Mouse (Mus musculus) right cerebral cortex, postnatal 10 days (tissue): Measurements from ENCODE around the gene Myo10.

Source experiments
- DNase-seq, 2 experiments: peaks; one replicate each; pipeline ENCODE4 v3.0.0; 2021; ENCODE audit warnings: low spot score in 2 of 2

Gene Myo10

DNA sequence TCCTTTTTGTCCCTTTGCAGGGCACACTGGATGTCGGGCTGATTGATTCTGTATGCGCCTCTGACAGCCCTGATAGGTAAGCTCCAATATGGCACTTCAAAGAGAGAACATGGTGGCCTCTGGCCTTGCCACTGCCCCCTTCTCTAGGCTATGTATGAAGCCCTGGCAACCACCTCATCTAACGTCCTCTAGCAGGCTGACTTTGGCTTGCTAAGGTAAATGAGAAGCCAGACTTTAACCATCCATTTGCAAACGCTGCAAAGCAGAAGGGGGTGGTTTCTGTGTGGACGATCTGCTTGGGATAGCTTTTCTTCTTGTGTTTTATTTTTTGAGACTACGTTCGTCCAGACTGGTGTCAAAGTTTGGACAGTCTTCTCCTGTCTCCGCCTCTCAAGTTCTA is 174.9 kb downstream of the Myo10 start:
- no peak for DNase-seq

DNA sequence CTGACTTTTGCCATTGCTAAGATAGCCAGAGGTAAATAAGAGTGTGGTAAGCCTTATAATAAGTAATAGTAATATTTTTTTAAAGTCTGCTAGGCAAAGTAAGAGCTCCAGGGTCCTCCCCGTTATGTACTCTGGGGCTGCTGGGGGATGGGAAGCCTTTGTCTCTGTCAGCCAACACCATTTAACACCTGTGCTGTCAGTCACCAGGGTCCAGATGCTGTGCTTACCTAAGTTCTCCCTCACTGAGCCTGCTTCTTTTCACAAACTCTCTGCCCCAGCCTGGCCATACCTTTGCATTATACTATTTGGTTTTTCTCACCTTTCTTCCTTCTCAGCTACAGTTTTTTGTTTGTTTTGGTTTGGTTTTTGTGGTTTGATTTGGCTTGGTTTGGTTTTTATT is 175.6 kb downstream of the Myo10 start:
- no peak for DNase-seq

DNA sequence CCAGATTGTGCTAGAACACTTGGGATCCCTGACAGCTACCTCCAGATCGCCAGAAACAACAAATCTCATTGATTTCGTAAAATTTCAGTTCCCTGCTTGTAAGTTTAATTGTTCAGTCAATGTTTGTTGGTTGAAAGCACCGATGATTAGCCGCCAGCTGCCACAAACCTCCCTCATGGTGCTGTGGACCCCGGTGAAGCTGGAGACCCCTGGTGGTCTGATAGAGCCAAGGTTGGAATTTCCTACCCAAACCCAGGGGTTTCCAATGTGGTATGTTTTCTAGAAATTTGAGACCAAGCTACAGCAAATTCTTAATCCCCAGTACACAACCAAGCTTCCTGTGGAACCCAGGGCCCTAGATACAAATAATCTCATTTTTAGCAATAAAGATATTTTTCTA is 179.4 kb downstream of the Myo10 start:
- no peak for DNase-seq

- peak; percentile 57 to 61 for DNase-seq
Measured at GRCm38 (mm10) chr15:25802194-25802593, 179.9 kb downstream of the Myo10 start.

DNA sequence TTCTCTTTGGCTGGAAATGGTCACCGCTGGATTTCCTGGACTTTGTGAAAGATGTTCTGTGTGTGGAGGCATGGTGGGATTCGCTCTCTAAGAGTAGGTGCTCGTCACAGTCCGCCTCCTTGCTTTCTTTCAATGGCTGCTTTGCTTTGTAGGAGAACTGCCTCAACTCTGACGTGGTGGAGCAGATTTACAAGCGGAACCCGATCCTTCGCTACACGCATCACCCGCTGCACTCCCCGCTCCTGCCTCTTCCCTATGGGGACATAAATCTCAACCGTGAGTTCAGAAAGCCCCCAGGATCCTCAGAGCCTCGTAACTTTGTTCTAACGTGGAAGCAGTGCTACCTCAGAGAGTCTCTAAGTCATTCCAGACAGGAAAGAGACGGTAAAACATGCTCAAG is 180.8 kb downstream of the Myo10 start:
- DNase-seq = no peak

GRCm38 (mm10) chr15:25805336-25806110 is 183.2 kb downstream of the Myo10 start:
- peak; percentile 77 to 80 for DNase-seq

DNA sequence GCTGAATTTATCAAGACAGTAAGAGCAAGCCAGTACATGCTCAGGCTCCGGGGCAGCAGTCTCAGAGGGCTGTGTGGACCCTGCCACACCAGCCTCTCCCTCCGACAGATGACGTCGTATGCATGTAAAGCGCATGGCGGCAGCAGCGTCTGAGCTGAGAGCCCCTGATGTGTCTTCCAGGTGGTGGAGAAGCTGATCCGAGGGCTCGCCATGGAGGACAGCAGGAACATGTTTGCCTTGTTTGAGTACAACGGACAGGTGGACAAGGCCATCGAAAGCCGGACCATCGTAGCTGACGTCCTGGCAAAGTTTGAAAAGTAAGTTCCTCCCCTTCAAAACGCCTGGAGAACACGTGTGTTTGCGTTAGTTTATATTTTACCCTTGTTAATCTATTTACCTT is 184.0 kb downstream of the Myo10 start:
- DNase-seq = peak in 1 of 2 experiments; percentile 20

- no peak for DNase-seq
Measured at GRCm38 (mm10) chr15:25806878-25807277, 184.6 kb downstream of the Myo10 start.

- DNase-seq = peak in 1 of 2 experiments; percentile 15
Measured at GRCm38 (mm10) chr15:25808677-25809460, 186.5 kb downstream of the Myo10 start.

DNA sequence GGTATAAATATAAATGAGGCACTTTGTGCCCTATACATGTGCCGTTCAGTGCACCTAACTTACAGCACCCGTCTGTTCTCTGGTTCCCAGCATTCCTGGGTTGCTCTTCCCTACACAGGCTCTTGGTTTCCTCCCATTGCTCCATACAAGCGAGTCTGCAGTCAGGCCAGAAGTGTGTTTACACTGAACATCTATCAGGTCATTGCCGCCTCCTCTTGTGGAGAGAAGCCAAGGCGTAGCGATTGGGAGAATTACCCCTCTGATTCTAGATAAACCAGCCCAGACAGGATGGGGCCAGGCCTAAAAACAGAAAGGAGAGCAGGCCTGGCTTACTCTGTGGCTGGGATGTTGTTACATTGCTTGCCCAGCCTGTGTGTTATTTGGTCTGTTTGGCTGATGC is 187.3 kb downstream of the Myo10 start:
- no peak for DNase-seq

DNA sequence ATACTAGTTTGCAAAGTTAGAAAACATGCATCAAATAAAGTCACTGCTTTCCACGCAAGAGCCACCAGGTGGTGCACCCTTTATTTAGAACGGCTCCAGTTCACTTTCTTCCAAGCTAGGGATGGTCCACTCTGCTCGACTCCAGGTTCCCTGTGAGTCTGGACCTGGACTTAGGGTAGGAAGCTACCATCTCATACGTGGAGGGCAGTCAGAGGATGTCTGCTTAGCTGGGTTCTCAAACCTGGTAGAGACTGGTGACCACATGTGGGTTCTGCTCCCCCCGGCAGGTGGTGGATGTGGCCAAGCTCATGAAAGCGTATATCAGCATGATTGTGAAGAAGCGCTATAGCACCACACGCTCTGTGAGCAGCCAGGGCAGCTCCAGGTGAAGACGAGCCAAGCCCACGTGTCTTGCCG is 189.5 kb downstream of the Myo10 start:
- no peak for DNase-seq

DNA sequence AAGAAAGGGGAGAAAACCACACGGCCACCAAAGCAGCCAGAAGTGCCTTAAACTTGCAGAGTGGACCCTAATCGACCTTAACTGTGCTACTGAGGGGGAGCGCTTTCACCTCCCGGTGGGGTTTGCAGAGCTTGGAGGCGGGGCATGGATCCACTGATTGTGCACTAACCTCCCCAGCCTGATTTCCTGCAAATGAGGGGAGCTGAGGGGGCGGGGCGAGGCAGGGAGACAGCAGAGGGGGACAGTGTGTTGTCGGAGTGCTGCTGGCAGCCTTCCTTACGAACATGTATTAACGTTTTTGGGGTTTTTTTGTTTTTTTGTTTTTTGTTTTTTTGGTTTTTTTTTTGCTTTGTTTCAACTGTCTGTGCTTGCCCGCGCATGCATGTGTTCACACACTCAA is 190.2 kb downstream of the Myo10 start:
- no peak for DNase-seq

DNA sequence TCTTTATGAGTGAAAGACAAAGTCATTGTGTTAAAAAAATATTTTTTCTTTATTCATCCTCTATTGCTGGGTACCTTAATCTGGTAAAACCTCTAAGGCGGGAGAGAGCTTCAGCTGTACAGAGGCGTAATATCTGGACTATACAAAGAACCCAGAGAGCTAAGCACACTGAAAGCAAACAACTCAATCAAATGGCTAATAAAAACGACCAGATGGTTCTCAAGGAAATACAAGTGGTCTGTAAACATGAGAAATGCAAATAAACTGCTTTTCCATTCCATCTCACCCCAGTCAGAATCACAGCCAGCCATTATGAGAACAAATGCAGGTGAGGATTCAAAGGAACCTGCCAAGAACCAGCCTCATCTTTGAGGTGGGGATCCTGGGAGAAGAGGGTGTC is 192.2 kb downstream of the Myo10 start:
- DNase-seq = no peak

DNA sequence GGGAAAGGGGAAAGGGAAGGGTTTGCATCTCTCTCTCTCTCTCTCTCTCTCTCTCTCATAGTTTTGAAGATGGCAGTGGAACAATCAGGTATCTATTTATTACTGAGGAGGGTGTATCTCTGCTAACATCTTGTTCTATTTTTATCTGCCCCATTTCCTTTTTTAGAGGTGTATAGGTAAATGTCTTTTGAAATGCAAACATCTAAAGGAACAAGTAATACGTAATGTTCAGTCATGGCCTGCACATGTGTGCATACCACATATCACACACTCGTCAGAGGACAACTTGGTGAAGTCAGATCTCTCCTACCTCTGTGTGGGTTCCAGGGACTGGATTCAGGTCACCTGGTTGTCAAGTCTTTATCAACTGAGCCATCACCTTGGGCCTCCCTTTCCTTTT is 194.9 kb downstream of the Myo10 start:
- DNase-seq = no peak

- no peak for DNase-seq
Measured at GRCm38 (mm10) chr15:25821981-25822380, 199.7 kb downstream of the Myo10 start.

GRCm38 (mm10) chr15:25822656-25823055 is 200.3 kb downstream of the Myo10 start:
- DNase-seq = no peak

DNA sequence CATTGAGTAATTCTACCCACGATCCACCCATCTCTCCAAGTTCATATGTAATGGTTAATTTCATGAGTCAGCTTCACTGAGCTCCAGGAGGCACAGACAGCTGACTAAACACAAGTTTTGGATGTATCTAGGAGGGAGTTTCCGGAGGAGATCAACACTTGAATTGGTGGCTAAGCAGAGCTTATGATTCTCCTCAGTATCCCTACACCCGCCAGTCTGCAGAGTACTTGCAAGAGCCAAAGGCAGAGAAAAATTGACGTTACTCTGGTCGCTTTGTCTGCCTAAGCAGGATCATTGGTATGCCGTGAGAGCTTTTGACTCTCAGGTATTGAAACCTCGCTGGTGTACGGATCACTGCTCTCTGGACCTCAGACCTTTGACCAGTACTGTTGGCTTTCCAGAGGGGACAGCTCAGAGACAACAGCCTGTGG is 204.2 kb downstream of the Myo10 start:
- DNase-seq = no peak

DNA sequence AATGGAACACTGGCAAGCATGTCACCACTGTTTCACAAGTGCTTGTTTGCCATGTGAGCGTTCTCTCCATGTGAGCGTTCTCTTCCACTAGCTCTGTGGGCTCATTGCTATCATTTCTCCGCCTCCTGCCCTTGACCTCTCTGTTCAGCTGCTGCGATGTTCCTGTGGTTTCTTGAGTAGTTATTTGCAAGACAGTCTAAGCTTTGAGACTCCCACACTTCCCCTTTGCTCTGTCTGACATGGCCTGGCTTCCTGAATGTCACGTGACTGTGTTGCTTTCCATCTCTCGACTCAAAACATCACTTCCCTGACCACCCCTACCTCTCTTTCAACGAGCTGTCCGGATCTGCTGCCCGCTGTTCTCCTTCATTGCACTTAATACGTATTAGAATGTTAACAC is 206.1 kb downstream of the Myo10 start:
- no peak for DNase-seq

- DNase-seq = no peak
Measured at GRCm38 (mm10) chr15:25830426-25830825, 208.1 kb downstream of the Myo10 start.

DNA sequence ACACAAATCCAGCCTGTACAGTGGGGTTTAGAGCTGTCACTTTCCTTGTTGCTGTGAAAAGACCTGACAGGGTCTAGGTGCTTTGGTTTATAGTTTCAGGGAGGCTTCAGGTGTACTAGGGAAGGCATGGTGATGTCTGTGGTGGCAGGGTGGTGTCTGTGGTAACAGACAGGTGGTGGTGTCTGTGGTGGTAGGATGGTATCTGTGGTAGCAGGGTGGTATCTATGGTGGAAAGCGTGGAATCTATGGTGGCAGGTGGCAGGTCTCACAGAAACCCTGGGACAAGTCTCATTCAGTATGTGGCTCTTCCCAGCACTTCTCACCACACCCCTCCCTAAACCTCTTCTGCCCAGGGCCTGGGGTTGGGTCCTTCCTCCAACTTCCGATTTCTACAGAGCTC is 212.0 kb downstream of the Myo10 start:
- no peak for DNase-seq

- no peak for DNase-seq
Measured at GRCm38 (mm10) chr15:25834920-25835674, 212.8 kb downstream of the Myo10 start.

- no peak for DNase-seq
Measured at GRCm38 (mm10) chr15:25842462-25843085, 220.2 kb downstream of the Myo10 start.
